21 mouse cellular contexts compared by ENCODE assay signal in genomic region chr9:31440366-31440765, GRCm38 (mm10). TPM values are rescaled to one million over a fixed set of nuclear protein-coding genes. Genes with fewer than 3 reads are reported as not detected.
"Had no signal": no experiment of that assay in that cellular context is flagged by ENCODE, and none has a peak within 500 bp of the region (broad histone marks: within the 10 kb centered on the region; RNA-seq: fewer than 3 reads in every experiment).

No protein-coding gene starts in this region.

- H3K27ac ChIP-seq: liver, embryonic 15.5 days; lung, embryonic 15.5 days; macrophage; midbrain, embryonic 13.5 days; midbrain, embryonic 15.5 days; neural tube, embryonic 13.5 days; neural tube, embryonic 15.5 days; stomach, embryonic 15.5 days; stomach, postnatal 0 days had no signal

- H3K36me3 ChIP-seq: liver, embryonic 15.5 days; lung, embryonic 15.5 days; midbrain, embryonic 13.5 days; midbrain, embryonic 15.5 days; neural tube, embryonic 13.5 days; neural tube, embryonic 15.5 days; stomach, embryonic 15.5 days had no signal

- H3K4me1 ChIP-seq: liver, embryonic 15.5 days; lung, embryonic 15.5 days; megakaryocyte, embryonic 14.5 days; midbrain, embryonic 13.5 days; midbrain, embryonic 15.5 days; neural tube, embryonic 13.5 days; neural tube, embryonic 15.5 days; stomach, embryonic 15.5 days had no signal

- H3K9me3 ChIP-seq: liver, embryonic 15.5 days; lung, embryonic 15.5 days; midbrain, embryonic 13.5 days; midbrain, embryonic 15.5 days; neural tube, embryonic 13.5 days; neural tube, embryonic 15.5 days; stomach, embryonic 15.5 days had no signal

- H3K27me3 ChIP-seq: liver, embryonic 15.5 days; lung, embryonic 15.5 days; midbrain, embryonic 13.5 days; midbrain, embryonic 15.5 days; neural tube, embryonic 13.5 days; neural tube, embryonic 15.5 days; stomach, embryonic 15.5 days had no signal

- DNase-seq: liver, postnatal 0 days; lung, adult 2 months; lung, postnatal 14 days; lung, postnatal 36 days; retina, postnatal 1 day; right cerebral cortex, adult 18-20 months; right cerebral cortex, postnatal 25 days; right cerebral cortex, postnatal 4 days; thymus, postnatal 14 days; thymus, postnatal 36 days had no signal

- H3K9ac ChIP-seq: liver, embryonic 15.5 days; liver, postnatal 0 days; lung, embryonic 15.5 days; midbrain, embryonic 13.5 days; midbrain, embryonic 15.5 days; neural tube, embryonic 13.5 days; neural tube, embryonic 15.5 days; stomach, embryonic 15.5 days had no signal

- H3K4me3 ChIP-seq: liver, embryonic 15.5 days; lung, embryonic 15.5 days; megakaryocyte, embryonic 14.5 days; midbrain, embryonic 13.5 days; midbrain, embryonic 15.5 days; neural tube, embryonic 13.5 days; neural tube, embryonic 15.5 days; stomach, embryonic 15.5 days had no signal

RNA-seq across cellular contexts. Expression of gene Tmem45b, which starts 23.9 kb away (rescaled TPM):
- polyA plus RNA-seq: macrophage; neural tube, embryonic 11.5 days had no signal
